Mouse (Mus musculus) forebrain, embryonic 10.5 days (tissue): Measurements from ENCODE around the gene Nrxn1. TPM values are rescaled to one million over a fixed set of nuclear protein-coding genes. Genes with fewer than 3 reads are reported as not detected.

Experiments used
- DNase-seq: peaks from one replicate; pipeline ENCODE4 v3.0.0-alpha.2; 2017; ENCODE audit warnings: low spot score; ENCODE audit errors: extremely low spot score
- H3K27ac ChIP-seq: fragments of 300-500 bp; sonication (generic); 2 replicates; pipeline ENCODE4 v1.5.1; 2016; ENCODE audit warnings: mild to moderate bottlenecking
- H3K27me3 ChIP-seq: fragments of 300-500 bp; sonication (generic); 2 replicates; pipeline ENCODE4 v1.6.1; 2016; ENCODE audit warnings: mild to moderate bottlenecking; ENCODE audit not compliant: poor library complexity, severe bottlenecking
- H3K36me3 ChIP-seq: fragments of 300-500 bp; sonication (generic); replicated peaks from 2 replicates; pipeline ENCODE4 v1.6.1; 2016; ENCODE audit warnings: mild to moderate bottlenecking, moderate library complexity
- H3K4me1 ChIP-seq: fragments of 300-500 bp; sonication (generic); 2 replicates; pipeline ENCODE4 v1.6.1; 2016
- H3K4me3 ChIP-seq: fragments of 300-500 bp; sonication (generic); 2 replicates; pipeline ENCODE4 v1.5.1; 2016; ENCODE audit warnings: mild to moderate bottlenecking, moderate library complexity
- H3K9me3 ChIP-seq: fragments of 300-500 bp; sonication (generic); 2 replicates; pipeline ENCODE4 v1.6.1; 2016; ENCODE audit warnings: mild to moderate bottlenecking, moderate library complexity
- WGBS: fragments of 180-500 bp; shearing (Covaris S2); methylation state at CpG from one replicate; pipeline ENCODE4 v1.1.7; 2016; 5-methylcytosine and 5-hydroxymethylcytosine counted together
- polyA plus RNA-seq: library from polyadenylated mRNA; unstranded; fragments of >200 nt; fragmentation: Nextera tagmentation; extraction: Ambion mirVana; gene quantifications from 2 replicates; pipeline ENCODE4 v1.2.1, GENCODE M21; 2016

Gene Nrxn1
- polyA plus RNA-seq, 1 experiment from 2014 or later: 4.3 TPM

DNA sequence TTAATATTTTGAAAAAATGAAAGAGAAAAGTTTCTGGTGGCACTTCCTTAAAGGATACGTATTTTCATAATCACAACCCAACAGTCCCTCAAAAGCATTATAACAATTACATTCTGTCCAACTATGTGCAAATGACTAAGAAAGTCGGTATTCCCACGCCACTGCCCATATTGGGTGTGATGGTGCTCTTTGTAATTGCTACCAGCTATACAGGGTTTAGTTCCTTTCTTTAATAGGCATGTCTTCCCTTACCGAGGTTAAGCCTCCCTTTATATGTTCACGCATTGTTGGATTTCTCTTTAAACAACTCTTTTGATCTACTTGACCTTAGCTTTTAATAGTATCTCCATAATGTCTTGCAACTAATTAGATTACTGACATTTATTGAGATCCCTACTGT lies 18.1 kb downstream of the Nrxn1 start:
- no peak overlapping the region for H3K4me3 ChIP-seq
- H3K27me3 ChIP-seq: peaks cover 80% of the 10 kb centered on the region
- H3K4me1 ChIP-seq: peaks cover 12% of the 10 kb centered on the region
- H3K27ac ChIP-seq: no peak overlapping the region
- 41% methylated on average over 5 of the region's 5 CpGs for WGBS
- no peaks in the 10 kb centered on the region for H3K36me3 ChIP-seq
- H3K9me3 ChIP-seq: no peaks in the 10 kb centered on the region
- no peak for DNase-seq

DNA sequence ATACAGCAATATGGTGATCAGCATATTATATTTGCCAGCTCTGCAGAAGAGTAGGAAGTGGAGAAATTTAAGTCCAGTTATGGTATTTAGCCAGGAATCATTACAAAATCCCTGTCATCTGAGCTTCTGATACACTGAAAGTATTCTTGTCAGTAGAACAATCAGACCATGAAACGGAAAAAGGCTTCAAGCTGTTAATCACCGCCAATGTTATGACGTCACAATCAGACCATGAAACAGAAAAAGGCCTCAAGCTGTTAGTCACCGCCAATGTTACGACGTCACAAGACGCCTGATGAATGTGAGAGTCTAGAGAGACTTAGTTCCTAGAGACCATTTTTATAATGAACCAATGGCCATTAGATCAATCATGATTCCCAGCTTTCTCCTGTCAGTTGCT lies 59.4 kb downstream of the Nrxn1 start:
- Histone ChIP-seq H3K27ac (no peak overlapping the region), H3K4me3 (no peak overlapping the region), H3K9me3 (no peaks in the 10 kb centered on the region), H3K27me3 (no peaks in the 10 kb centered on the region), H3K36me3 (no peaks in the 10 kb centered on the region), H3K4me1 (no peaks in the 10 kb centered on the region)
- 71% methylated on average over 7 of the region's 7 CpGs for WGBS
- no peak for DNase-seq

DNA sequence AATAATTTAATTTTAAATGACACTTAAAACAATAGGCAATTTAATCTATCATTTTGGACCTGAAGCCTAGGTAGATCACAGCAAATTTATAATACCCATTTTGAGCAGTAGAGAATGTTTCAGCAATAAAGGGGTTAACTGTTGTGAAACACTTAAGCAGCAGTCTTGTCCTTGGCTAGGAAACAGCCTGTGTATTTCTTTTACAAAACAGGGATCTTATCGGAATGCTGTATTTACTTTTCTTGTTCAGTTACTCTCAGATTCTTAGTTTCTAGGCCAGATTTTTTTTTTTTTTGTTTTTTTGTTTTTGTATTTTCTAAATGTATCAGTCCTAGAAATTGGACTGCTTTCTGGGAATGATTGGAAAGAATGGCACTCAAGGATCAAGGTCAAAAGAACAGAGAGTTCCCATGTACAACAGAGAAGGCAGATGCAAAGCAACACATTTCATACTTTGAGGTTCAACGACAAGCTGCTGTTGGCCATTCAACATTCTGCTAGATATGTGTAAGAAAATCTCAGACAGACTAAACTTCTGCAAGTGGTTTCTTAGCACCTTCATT lies 67.7 kb downstream of the Nrxn1 start:
- WGBS: 91% methylated on average over 2 of the region's 2 CpGs

DNA sequence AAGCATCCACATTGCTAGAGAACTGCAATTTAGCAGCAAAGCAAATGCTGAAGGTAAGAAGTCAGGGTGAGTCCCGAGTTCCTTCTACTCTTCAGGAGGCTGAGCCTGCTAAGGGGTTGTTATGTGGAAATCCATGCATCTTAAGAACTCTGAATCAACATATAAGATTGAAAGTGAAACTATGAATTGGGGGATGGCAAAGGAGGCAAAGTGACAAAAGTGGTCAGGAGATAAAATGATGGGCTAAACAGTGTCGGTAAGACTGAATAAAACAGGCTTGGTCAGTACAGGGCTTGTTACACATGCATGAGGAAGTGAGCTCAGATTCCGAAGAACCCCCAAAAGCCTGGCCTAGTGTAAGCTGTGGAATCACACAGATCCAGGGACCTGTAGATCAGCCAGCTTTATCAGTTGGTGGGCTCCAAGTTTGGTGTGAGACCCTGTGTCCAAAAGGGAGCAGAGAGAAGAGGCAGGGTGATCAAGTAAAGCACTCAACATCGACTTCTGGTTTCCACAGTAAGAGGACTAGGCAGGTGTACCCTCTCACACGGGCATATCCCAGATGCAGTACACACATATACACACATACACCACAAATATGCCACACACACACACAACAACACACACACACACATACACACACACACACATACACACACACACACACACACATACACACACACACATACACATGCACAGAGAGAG lies 85.3 kb downstream of the Nrxn1 start:
- Histone ChIP-seq H3K36me3 (no peaks in the 10 kb centered on the region), H3K9me3 (no peaks in the 10 kb centered on the region), H3K27me3 (no peaks in the 10 kb centered on the region), H3K4me1 (no peaks in the 10 kb centered on the region), H3K4me3 (no peak overlapping the region), H3K27ac (no peak overlapping the region)
- 83% methylated on average over 5 of the region's 5 CpGs for WGBS
- no peak for DNase-seq

More for the DNA sequence above, 67.7 kb downstream of the Nrxn1 start:
- Histone ChIP-seq H3K27me3 (no peaks in the 10 kb centered on the region), H3K9me3 (no peaks in the 10 kb centered on the region), H3K27ac (no peak overlapping the region), H3K4me3 (no peak overlapping the region), H3K4me1 (no peaks in the 10 kb centered on the region), H3K36me3 (no peaks in the 10 kb centered on the region)
- DNase-seq: no peak

DNA sequence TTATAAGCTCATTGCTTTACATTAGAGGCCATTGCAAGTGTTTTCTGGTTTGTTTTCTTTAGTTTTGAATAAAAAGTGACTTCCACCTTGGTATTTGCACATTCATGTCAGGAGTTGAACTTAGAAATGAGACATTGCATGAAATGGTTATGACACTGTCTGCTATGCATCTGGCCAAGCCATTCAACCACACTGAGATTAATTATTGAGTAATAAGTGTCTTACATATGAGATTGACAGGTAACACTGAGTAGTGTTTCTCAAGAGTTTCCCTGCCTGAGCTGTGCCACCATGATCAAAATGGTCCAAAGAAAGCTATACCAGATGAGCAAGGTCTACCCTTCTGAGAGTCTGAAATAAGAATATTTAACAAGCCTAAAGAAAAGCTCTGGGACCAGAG lies 92.5 kb downstream of the Nrxn1 start:
- H3K9me3 ChIP-seq: no peaks in the 10 kb centered on the region
- H3K4me1 ChIP-seq: peaks cover 11% of the 10 kb centered on the region
- no peak for DNase-seq
- H3K4me3 ChIP-seq: no peak overlapping the region
- no peak overlapping the region for H3K27ac ChIP-seq
- H3K36me3 ChIP-seq: no peaks in the 10 kb centered on the region
- H3K27me3 ChIP-seq: no peaks in the 10 kb centered on the region

DNA sequence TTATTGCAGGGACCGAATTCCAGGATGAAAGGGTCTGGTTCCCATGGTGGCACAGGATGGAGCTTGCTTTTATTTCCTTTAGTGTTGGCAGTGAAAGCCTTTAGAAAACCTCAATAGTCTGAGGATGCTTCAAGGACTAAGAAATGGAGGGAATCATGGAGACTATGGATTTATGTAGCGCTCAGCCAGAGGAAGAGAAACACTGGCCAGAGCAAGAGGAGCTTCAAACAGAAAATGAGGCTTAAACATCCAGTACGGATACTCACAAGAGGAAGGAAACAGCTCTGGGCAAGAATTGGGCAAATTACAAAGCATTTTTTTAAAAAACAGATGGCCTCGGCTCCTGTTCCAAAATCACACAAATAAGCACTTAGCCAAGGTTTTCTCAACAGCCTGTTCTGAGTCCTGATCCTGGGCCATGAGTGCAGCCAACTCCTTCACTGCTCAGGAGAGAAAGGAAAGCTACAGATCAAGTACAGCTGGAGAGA lies 93.2 kb downstream of the Nrxn1 start:
- no peaks in the 10 kb centered on the region for H3K27me3 ChIP-seq
- 77% methylated on average over 4 of the region's 4 CpGs for WGBS
- H3K4me1 ChIP-seq: peaks cover 15% of the 10 kb centered on the region
- H3K36me3 ChIP-seq: no peaks in the 10 kb centered on the region
- H3K9me3 ChIP-seq: no peaks in the 10 kb centered on the region
- no peak overlapping the region for H3K27ac ChIP-seq
- no peak overlapping the region for H3K4me3 ChIP-seq
- no peak for DNase-seq

DNA sequence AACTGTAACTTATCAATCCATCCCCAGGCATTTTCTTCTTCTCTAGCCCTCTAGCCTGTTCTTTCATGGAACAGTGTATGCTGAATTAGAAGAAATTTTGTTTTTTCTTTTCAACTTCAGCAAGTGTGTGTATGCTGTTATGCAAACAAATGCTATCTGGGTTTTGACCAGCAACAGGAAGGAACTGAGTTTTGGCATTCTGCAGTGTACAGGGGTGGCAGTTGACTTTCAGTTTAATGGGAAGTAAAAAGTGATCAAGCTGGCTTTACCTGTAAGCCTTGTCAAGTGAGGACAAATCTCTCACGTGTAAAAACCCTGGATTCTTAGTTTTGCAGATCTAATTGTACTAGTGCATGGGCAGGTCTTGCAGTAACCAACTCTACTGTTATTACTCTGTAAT lies 95.2 kb downstream of the Nrxn1 start:
- no peak overlapping the region for H3K4me3 ChIP-seq
- WGBS: 75% methylated on average over 1 of the region's 1 CpGs
- no peak overlapping the region for H3K27ac ChIP-seq
- peaks cover 15% of the 10 kb centered on the region for H3K4me1 ChIP-seq
- DNase-seq: no peak
- H3K27me3 ChIP-seq: no peaks in the 10 kb centered on the region
- no peaks in the 10 kb centered on the region for H3K36me3 ChIP-seq
- H3K9me3 ChIP-seq: no peaks in the 10 kb centered on the region

DNA sequence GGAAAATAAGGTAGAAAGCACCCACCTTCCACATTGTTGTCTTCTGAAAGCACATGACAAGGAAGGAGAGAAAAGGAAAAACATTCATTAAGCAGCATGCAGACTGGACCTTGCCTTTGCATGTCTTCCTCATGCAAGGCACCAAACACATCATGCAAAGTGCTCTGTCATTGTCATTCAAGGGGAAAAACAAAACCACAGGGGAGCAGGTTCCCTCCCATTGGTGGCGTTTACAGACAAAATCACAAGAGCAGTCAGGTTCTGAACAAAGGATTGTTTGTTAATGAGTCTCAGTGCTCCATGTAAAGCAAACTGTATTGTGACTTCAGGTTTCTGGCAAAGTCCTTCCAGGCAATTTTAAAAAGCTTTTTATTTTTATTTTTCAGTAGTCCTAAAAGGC lies 97.4 kb downstream of the Nrxn1 start:
- Histone ChIP-seq H3K27me3 (no peaks in the 10 kb centered on the region), H3K9me3 (no peaks in the 10 kb centered on the region), H3K4me1 (peaks cover 15% of the 10 kb centered on the region), H3K4me3 (no peak overlapping the region), H3K36me3 (no peaks in the 10 kb centered on the region), H3K27ac (no peak overlapping the region)
- WGBS: 12% methylated on average over 1 of the region's 1 CpGs
- no peak for DNase-seq

DNA sequence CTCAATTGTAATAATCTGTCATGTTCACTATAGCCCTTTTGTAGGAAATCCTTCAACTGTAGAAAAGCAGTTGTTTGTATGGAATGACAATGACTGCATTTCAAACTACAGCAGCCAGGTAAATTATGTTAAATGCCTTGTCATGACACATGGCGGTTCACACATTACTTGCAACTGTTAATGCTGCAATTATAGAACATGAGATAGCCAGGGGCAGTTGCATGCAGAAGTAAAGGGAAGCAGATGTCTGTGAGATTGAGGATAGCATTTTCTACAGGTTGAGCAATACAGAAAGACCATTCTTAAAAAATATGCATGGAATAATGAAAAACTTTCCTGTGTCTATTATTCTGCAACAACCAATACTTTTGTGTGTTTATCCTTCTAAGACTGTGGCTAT lies 98.6 kb downstream of the Nrxn1 start:
- Histone ChIP-seq H3K4me1 (peaks cover 10% of the 10 kb centered on the region), H3K27me3 (no peaks in the 10 kb centered on the region), H3K27ac (no peak overlapping the region), H3K4me3 (no peak overlapping the region), H3K36me3 (no peaks in the 10 kb centered on the region), H3K9me3 (no peaks in the 10 kb centered on the region)
- WGBS: 85% methylated on average over 1 of the region's 1 CpGs
- DNase-seq: no peak

DNA sequence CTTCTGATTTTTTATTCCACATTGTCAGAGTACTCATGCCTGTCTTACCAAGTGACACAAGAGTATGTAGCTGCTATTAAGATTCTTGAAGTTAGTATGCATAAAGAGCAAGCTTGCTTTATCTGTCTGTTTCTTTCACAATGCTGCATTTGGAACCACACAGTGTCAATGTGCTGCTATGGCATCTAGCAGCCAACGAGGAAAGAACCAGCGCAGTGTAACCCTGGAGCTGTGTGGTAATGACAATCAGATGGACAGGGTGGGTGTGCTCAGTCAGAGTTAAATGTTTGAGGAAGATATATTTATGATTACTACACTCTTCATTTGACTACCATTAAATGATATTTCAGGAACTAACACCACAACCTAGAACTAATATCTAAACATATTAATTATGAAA lies 102.1 kb downstream of the Nrxn1 start:
- Histone ChIP-seq H3K36me3 (no peaks in the 10 kb centered on the region), H3K27ac (no peak overlapping the region), H3K9me3 (no peaks in the 10 kb centered on the region), H3K27me3 (no peaks in the 10 kb centered on the region), H3K4me1 (peaks cover 8% of the 10 kb centered on the region), H3K4me3 (no peak overlapping the region)
- WGBS: 84% methylated on average over 2 of the region's 2 CpGs
- no peak for DNase-seq

DNA sequence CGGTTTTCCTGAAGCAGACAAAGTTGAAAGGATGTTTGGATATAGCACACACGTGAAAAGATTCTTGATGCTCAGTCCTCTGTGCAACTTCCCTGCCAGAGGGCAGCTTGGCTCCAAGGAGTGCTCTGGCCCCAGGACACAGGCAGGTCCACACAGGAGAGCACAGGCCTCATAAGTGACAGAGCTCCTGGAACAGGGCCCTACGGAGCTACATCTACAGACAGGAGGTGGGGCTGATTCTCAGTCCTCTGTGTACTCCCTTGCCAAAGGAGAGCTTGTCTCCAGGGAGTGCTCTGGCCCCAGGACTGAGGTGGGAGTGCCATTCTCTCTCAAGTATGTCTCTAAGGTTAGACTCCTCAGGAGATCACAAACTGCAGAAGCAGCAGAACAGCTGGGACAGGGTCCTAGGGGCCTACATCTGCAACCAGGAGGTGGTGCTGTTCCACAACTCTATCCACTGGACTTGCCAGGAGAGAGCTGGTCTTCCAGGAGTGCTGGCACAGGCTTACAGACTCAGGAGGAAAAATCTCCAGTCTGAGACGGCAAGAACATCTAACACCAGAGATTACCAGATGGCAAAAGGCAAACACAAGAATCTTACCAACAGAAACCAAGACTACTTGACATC lies 129.9 kb downstream of the Nrxn1 start:
- Histone ChIP-seq H3K36me3 (no peaks in the 10 kb centered on the region), H3K27me3 (no peaks in the 10 kb centered on the region), H3K4me3 (no peak overlapping the region), H3K27ac (no peak overlapping the region), H3K9me3 (no peaks in the 10 kb centered on the region), H3K4me1 (no peaks in the 10 kb centered on the region)
- DNase-seq: peak; percentile 39
- 62% methylated on average over 4 of the region's 4 CpGs for WGBS

DNA sequence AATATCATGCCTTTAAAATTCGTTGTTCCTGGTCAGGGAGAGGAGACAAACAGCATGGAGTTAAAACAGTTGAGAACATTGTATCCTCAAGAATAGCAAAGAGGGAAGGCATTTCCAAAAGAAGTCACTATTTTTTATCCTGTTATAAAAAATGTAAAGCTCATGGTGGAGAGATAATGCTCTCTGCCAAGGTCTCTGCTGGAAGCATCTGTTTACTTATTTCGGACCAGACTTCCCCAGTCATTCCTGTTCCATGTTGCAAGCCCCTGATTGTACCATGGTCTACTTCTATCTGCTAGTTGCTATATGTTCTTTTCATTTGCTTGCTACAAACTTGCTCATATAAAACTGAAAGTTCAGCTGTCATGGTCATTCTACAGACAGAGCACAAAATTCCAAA lies 137.7 kb downstream of the Nrxn1 start:
- no peaks in the 10 kb centered on the region for H3K27me3 ChIP-seq
- no peaks in the 10 kb centered on the region for H3K9me3 ChIP-seq
- no peak for DNase-seq
- H3K27ac ChIP-seq: no peak overlapping the region
- no peaks in the 10 kb centered on the region for H3K36me3 ChIP-seq
- H3K4me3 ChIP-seq: no peak overlapping the region
- H3K4me1 ChIP-seq: no peaks in the 10 kb centered on the region
- 88% methylated on average over 2 of the region's 2 CpGs for WGBS

DNA sequence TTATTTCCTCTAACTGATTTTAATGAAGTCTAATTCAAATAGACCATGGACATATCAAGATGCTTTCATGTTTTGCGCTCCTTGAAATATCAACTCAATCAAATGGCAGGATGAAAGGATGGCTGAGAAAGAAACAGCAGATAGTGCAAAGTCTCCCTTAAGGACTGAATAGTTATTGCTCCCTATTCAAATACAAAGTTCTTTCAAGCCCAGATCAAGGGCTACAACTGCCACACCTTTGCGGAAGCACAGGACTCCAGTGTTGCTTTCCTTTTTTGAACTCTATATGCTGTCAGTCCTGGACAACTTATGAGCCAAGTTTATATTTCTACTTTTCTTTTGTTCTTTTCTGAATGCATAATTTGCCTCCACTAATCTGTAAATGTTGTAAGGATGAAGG lies 157.9 kb downstream of the Nrxn1 start:
- DNase-seq: no peak
- Histone ChIP-seq H3K4me1 (no peaks in the 10 kb centered on the region), H3K36me3 (no peaks in the 10 kb centered on the region), H3K27me3 (no peaks in the 10 kb centered on the region), H3K4me3 (no peak overlapping the region), H3K27ac (no peak overlapping the region), H3K9me3 (no peaks in the 10 kb centered on the region)
- 96% methylated on average over 2 of the region's 2 CpGs for WGBS
